Mouse (Mus musculus) heart, embryonic 12.5 days (tissue): ENCODE data around the gene Rab40c. TPM values are rescaled to one million over a fixed set of nuclear protein-coding genes. Genes with fewer than 3 reads are reported as not detected.
A peak's percentile ranks its signal among the peaks of the same experiment; 100 is the strongest.

Experiments used
- ATAC-seq: fragments of 200-750 bp; cut with Nextera tagmentation; 2 replicates; pipeline ENCODE4 v1.8.0; 2017; ENCODE audit warnings: moderate TSS enrichment, moderate library complexity; ENCODE audit not compliant: insufficient number of reproducible peaks, low FRiP score
- H3K27ac ChIP-seq: fragments of 300-500 bp; sonication (generic); 2 replicates; pipeline ENCODE4 v1.5.1; 2016; ENCODE audit warnings: mild to moderate bottlenecking, moderate library complexity; ENCODE audit not compliant: poor library complexity, severe bottlenecking
- H3K27me3 ChIP-seq: fragments of 300-500 bp; sonication (generic); replicated peaks from 2 replicates; pipeline ENCODE4 v1.6.1; 2016; ENCODE audit warnings: mild to moderate bottlenecking, moderate library complexity
- H3K36me3 ChIP-seq: fragments of 300-500 bp; sonication (generic); 2 replicates; pipeline ENCODE4 v1.6.1; 2016; ENCODE audit warnings: mild to moderate bottlenecking, moderate library complexity
- H3K4me1 ChIP-seq: fragments of 300-500 bp; sonication (generic); replicated peaks from 2 replicates; pipeline ENCODE4 v1.6.1; 2016; ENCODE audit warnings: mild to moderate bottlenecking
- H3K4me2 ChIP-seq: fragments of 300-500 bp; sonication (generic); 2 replicates; pipeline ENCODE4 v1.6.1; 2016; ENCODE audit warnings: mild to moderate bottlenecking, moderate library complexity
- H3K4me3 ChIP-seq: fragments of 300-500 bp; sonication (generic); 2 replicates; pipeline ENCODE4 v1.5.1; 2016; ENCODE audit warnings: mild to moderate bottlenecking
- H3K9ac ChIP-seq: fragments of 300-500 bp; sonication (generic); 2 replicates; pipeline ENCODE4 v1.6.1; 2016; ENCODE audit warnings: mild to moderate bottlenecking, moderate library complexity
- H3K9me3 ChIP-seq: fragments of 300-500 bp; sonication (generic); replicated peaks from 2 replicates; pipeline ENCODE4 v1.6.1; 2016; ENCODE audit warnings: mild to moderate bottlenecking, moderate library complexity
- WGBS: fragments of 180-500 bp; shearing (Covaris S2); methylation state at CpG from one replicate; pipeline ENCODE4 v1.1.7; 2016; 5-methylcytosine and 5-hydroxymethylcytosine counted together
- polyA plus RNA-seq: library from polyadenylated mRNA; unstranded; fragments of >200 nt; fragmentation: Nextera tagmentation; extraction: Ambion mirVana; gene quantifications from 2 replicates; pipeline ENCODE4 v1.2.1, GENCODE M21; 2016

The Rab40c gene
- polyA plus RNA-seq, 1 experiment from 2014 or later = 17.1 TPM

GRCm38 (mm10) chr17:25956201-25956600 is 36.7 kb upstream of the Rab40c start:
- 76% methylated on average over 7 of the region's 7 CpGs for whole genome bisulfite sequencing
- Histone ChIP-seq H3K4me3 (no peak overlapping the region), H3K4me1 (peaks cover 10% of the 10 kb centered on the region), H3K27ac (no peak overlapping the region), H3K4me2 (no peak overlapping the region), H3K9me3 (no peaks in the 10 kb centered on the region), H3K9ac (no peak overlapping the region), H3K36me3 (peaks cover 36% of the 10 kb centered on the region), H3K27me3 (peaks cover 32% of the 10 kb centered on the region)
- ATAC-seq = no peak

GRCm38 (mm10) chr17:25955736-25956135 is 36.2 kb upstream of the Rab40c start:
- WGBS = 52% methylated on average over 3 of the region's 3 CpGs
- no peak for ATAC-seq
- H3K36me3 ChIP-seq = peaks cover 34% of the 10 kb centered on the region

GRCm38 (mm10) chr17:25954671-25955070 is 35.1 kb upstream of the Rab40c start:
- H3K27me3 ChIP-seq = peaks cover 47% of the 10 kb centered on the region
- ATAC-seq = no peak
- H3K27ac ChIP-seq = no peak overlapping the region
- H3K4me2 ChIP-seq = no peak overlapping the region
- 69% methylated on average over 2 of the region's 2 CpGs for WGBS
- peaks cover 23% of the 10 kb centered on the region for H3K36me3 ChIP-seq
- H3K9me3 ChIP-seq = no peaks in the 10 kb centered on the region
- H3K9ac ChIP-seq = no peak overlapping the region
- H3K4me1 ChIP-seq = peaks cover 16% of the 10 kb centered on the region
- no peak overlapping the region for H3K4me3 ChIP-seq

More at GRCm38 (mm10) chr17:25955736-25956135, 36.2 kb upstream of the Rab40c start:
- Histone ChIP-seq H3K9me3 (no peaks in the 10 kb centered on the region), H3K27ac (no peak overlapping the region), H3K27me3 (peaks cover 36% of the 10 kb centered on the region), H3K9ac (no peak overlapping the region), H3K4me1 (peaks cover 15% of the 10 kb centered on the region), H3K4me2 (no peak overlapping the region), H3K4me3 (no peak overlapping the region)

GRCm38 (mm10) chr17:25953161-25953560 is 33.6 kb upstream of the Rab40c start:
- Histone ChIP-seq H3K9me3 (no peaks in the 10 kb centered on the region), H3K9ac (no peak overlapping the region), H3K36me3 (peaks cover 9% of the 10 kb centered on the region), H3K27ac (no peak overlapping the region), H3K4me3 (no peak overlapping the region), H3K4me2 (no peak overlapping the region), H3K4me1 (peaks cover 16% of the 10 kb centered on the region), H3K27me3 (peaks cover 48% of the 10 kb centered on the region)
- WGBS = 77% methylated on average over 5 of the region's 5 CpGs
- no peak for ATAC-seq

GRCm38 (mm10) chr17:25951803-25952623 is 32.5 kb upstream of the Rab40c start, which contains the start of gene A930017K11Rik:
Gene A930017K11Rik, minus strand, starts transcription at chr17:25952565.
- under 1% methylated on average over 58 of the region's 58 CpGs for WGBS
- 0 out of 2 replicates have a peak, but pooled peaks have one; percentile 27 for ATAC-seq

GRCm38 (mm10) chr17:25951225-25951802 is 31.8 kb upstream of the Rab40c start:
- ATAC-seq = no peak

More at GRCm38 (mm10) chr17:25951803-25952623, 32.5 kb upstream of the Rab40c start, which contains the start of gene A930017K11Rik:
- Histone ChIP-seq H3K27ac (no peak within 1 kb of the TSS), H3K9ac (peak within 1 kb of the TSS; percentile 54), H3K36me3 (no peaks in the 10 kb centered on the region), H3K4me2 (peak within 1 kb of the TSS; percentile 92), H3K4me1 (peaks cover 19% of the 10 kb centered on the region), H3K4me3 (peak within 1 kb of the TSS; percentile 54), H3K9me3 (no peaks in the 10 kb centered on the region), H3K27me3 (peaks cover 48% of the 10 kb centered on the region)

GRCm38 (mm10) chr17:25950706-25951105 is 31.2 kb upstream of the Rab40c start:
- Histone ChIP-seq H3K9me3 (no peaks in the 10 kb centered on the region), H3K4me2 (peak overlapping the region; percentile 92), H3K27ac (no peak overlapping the region), H3K27me3 (peaks cover 50% of the 10 kb centered on the region), H3K9ac (no peak overlapping the region), H3K4me1 (peaks cover 19% of the 10 kb centered on the region), H3K4me3 (peak overlapping the region; percentile 54; the same call in 1 of the 2 replicates), H3K36me3 (no peaks in the 10 kb centered on the region)
- ATAC-seq = no peak
- WGBS = 18% methylated on average over 2 of the region's 3 CpGs

More at GRCm38 (mm10) chr17:25951225-25951802, 31.8 kb upstream of the Rab40c start:
- Histone ChIP-seq H3K9me3 (no peaks in the 10 kb centered on the region), H3K27ac (no peak overlapping the region), H3K4me3 (peak overlapping the region; percentile 54), H3K4me2 (peak overlapping the region; percentile 92), H3K27me3 (peaks cover 53% of the 10 kb centered on the region), H3K36me3 (no peaks in the 10 kb centered on the region), H3K4me1 (peaks cover 19% of the 10 kb centered on the region), H3K9ac (peak overlapping the region; percentile 54)
- under 1% methylated on average over 33 of the region's 33 CpGs for WGBS

GRCm38 (mm10) chr17:25949981-25950380 is 30.5 kb upstream of the Rab40c start:
- 74% methylated on average over 5 of the region's 5 CpGs for WGBS
- no peak for ATAC-seq

GRCm38 (mm10) chr17:25948051-25948450 is 28.5 kb upstream of the Rab40c start:
- peaks cover 40% of the 10 kb centered on the region for H3K27me3 ChIP-seq
- H3K9me3 ChIP-seq = no peaks in the 10 kb centered on the region
- H3K36me3 ChIP-seq = no peaks in the 10 kb centered on the region
- 76% methylated on average over 8 of the region's 8 CpGs for WGBS
- ATAC-seq = no peak
- no peak overlapping the region for H3K4me2 ChIP-seq
- H3K4me1 ChIP-seq = peaks cover 19% of the 10 kb centered on the region
- H3K9ac ChIP-seq = no peak overlapping the region
- H3K27ac ChIP-seq = no peak overlapping the region
- no peak overlapping the region for H3K4me3 ChIP-seq

More at GRCm38 (mm10) chr17:25949981-25950380, 30.5 kb upstream of the Rab40c start:
- Histone ChIP-seq H3K9me3 (no peaks in the 10 kb centered on the region), H3K4me1 (peaks cover 19% of the 10 kb centered on the region), H3K36me3 (no peaks in the 10 kb centered on the region), H3K27me3 (peaks cover 50% of the 10 kb centered on the region), H3K4me2 (no peak overlapping the region), H3K4me3 (no peak overlapping the region), H3K9ac (no peak overlapping the region), H3K27ac (no peak overlapping the region)

GRCm38 (mm10) chr17:25947576-25947975 is 28.0 kb upstream of the Rab40c start:
- no peak overlapping the region for H3K27ac ChIP-seq
- H3K36me3 ChIP-seq = no peaks in the 10 kb centered on the region
- H3K4me1 ChIP-seq = peaks cover 19% of the 10 kb centered on the region
- H3K9me3 ChIP-seq = no peaks in the 10 kb centered on the region
- no peak for ATAC-seq
- no peak overlapping the region for H3K4me3 ChIP-seq
- peak overlapping the region; percentile 15; the same call in 1 of the 2 replicates for H3K9ac ChIP-seq
- WGBS = 72% methylated on average over 4 of the region's 4 CpGs
- H3K27me3 ChIP-seq = peaks cover 35% of the 10 kb centered on the region
- no peak overlapping the region for H3K4me2 ChIP-seq

- Histone ChIP-seq H3K4me2 (no peak overlapping the region), H3K4me1 (peaks cover 14% of the 10 kb centered on the region)
- ATAC-seq = no peak
Observed at GRCm38 (mm10) chr17:25946891-25947290, 27.4 kb upstream of the Rab40c start.

More at GRCm38 (mm10) chr17:25946891-25947290, 27.4 kb upstream of the Rab40c start:
- no peak overlapping the region for H3K4me3 ChIP-seq
- no peak overlapping the region for H3K9ac ChIP-seq
- H3K36me3 ChIP-seq = no peaks in the 10 kb centered on the region
- WGBS = 78% methylated on average over 8 of the region's 8 CpGs
- H3K27me3 ChIP-seq = peaks cover 28% of the 10 kb centered on the region
- H3K9me3 ChIP-seq = no peaks in the 10 kb centered on the region
- no peak overlapping the region for H3K27ac ChIP-seq
